Mouse (Mus musculus): ENCODE measurements around the gene Izumo1r.
"Not testable (repeated sequence)": the region's sequence is repeated elsewhere in the genome, so short reads cannot be mapped to it uniquely, and the experiment has no call there.

The Izumo1r gene

DNA sequence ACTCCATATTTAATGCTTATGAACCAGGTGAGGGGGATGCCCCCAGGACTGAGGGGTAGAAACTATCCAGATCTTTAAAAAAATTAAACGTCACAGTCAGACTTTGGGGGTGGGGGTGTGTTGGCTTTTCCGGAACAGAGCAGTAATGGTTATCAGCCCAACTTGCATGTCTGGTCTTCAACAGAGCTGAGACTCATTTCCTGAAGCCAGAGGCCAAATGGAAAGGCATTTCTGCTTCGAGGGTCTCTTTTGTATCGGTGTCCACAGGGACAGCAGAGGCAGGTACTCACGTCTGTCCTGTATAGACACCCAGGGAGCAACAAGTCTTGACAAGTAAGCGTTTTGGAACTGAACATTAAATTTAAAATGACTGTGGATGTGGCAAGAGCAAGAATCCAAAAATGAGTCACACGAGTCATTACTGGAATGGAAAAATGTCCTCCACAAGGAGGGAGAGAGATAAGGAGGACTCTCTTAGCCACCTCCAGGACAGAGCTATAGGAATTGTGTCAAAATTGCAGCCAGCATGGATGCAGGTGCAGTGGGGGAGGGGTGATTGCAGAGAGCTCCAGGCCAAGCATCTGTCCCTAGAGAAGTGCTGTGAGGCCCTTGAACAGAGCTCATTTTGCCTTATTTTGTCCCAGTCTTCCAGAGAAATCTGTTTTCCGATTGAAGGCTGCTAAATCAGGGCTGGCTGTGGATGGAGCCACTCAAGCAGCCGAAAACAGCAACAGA lies 1.2 kb upstream of the Izumo1r start:
- DNase-seq (ENCODE audit: low read depth, low spot score) = no peak

DNA sequence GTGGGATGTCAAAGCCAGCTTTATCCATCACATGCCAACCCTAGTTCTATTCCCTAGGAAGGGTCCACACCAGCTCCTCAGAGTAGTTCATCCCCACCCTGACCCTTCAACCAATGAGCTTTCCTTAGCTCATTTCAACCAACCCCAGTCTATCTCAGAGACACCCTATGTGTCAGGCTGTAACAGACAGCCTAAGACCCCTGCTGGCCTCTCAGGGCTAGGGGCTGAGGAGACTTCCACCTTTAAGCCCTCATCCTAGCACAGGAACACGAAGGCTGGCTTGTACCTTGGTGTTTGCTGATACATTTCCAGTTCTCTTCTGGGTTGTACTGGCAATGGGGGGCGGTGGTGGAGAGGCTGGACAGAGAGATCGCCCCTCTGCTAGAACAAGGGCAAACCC lies 743 bp downstream of the Izumo1r start:
- DNase-seq (ENCODE audit: low read depth, low spot score) = no peak

DNA sequence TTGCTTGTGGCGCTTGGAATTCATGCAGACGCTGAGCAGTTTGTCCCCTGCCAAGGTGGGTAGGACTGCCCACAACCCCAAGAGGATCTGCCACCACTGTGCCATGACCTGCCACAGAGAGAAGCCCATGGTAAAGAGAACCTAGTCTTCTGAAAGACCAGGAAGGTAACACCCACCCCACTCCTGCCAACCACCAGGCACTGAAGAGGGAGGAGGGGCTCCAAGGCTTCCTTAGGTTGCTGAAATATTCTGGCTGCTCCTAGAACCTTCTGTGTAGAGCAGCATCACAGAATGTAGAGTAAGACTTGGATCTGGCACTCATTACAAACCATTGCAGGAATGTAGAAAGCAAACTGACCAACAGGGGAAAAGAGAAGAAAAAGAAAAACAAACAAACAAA lies 1.3 kb downstream of the Izumo1r start:
- no peak for DNase-seq (ENCODE audit: low read depth, low spot score)

DNA sequence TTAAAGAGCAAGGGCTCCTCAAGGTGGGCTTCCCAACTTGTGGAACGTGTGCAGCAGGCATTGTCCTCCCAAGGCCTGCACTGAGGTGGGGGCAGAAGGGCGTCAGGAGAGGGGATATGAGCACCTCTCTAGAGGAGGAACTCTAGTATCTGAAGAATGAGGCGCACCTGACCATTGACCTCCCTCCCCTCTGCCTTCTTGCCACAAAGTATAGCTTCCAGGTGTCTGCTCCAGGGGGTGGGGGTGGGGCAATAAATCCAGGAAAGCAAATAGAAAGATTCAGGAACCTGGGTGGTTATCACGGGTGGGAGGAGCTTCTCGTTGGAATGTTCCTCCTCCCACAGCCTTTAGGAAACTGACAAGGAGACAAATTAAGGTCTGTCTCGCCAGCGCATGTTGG lies 2.0 kb downstream of the Izumo1r start:
- DNase-seq (ENCODE audit: low read depth, low spot score) = no peak

DNA sequence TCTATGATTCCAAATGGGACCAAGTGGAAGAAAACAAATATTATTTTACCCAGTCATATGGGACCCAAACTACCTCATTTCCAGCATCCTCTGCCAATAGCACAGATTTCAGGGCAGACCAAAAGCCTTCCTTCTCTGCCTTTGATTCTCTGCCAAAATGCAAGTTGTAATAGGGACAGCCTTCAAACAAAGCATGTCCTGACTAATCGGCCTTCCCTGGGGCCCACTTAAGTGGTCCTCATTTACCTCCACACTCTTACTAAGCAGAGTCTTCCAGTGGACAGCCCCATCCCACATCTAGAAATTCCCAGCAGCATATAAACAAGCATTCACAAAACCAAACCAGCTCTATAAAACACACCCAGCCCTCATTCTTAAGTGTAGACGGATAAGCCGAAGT lies 6.6 kb downstream of the Izumo1r start:
- no peak for DNase-seq (ENCODE audit: low read depth, low spot score)

DNA sequence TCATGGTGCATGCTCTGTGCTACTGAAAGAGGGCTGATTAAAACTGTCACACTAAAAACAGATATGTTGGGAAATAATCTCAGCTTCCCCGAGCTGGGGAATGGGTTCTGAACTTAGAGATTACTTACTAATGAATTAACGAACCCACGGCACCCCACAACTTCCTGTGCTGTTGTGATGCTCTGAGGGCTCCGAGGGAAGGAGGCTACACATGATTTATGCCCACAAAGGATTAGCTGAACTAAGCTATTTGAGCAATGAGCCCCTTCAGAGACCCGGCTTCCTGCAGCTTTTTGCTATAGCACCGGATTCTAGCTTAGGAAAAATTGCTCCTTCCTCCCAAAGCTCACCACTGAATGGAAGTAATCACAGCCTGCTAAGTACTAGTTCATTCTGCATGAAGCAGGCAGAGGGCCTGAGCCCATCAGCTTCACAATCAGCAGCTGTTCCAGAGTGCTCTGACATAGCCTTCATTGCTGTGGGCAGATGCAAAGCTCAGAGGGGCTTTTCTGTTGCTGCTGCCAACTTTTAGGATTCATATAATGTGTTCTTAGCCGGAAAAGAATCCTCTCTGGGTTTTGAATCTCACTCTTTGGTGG lies 8.4 kb downstream of the Izumo1r start:
- no peak for DNase-seq (ENCODE audit: low read depth, low spot score)

DNA sequence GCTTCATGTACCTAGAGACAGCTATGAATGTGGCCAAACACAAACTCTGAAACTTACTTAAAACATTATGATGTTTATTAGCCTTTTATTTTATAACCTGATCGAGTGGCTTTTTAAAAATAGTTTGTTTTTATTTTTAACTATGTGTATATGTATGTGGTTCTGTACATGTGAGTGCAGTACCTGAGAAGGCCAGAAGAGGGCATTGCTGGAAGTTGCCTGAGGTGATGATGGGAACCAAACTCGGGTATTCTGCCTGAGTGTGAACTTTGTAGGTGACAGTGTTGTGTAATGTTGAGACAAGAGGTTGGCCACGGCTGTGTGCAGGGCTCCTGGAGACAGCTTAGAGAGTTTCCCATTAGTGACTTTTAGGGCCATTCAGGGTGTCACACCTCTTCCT lies 9.1 kb downstream of the Izumo1r start:
- no peak for DNase-seq (ENCODE audit: low read depth, low spot score)

DNA sequence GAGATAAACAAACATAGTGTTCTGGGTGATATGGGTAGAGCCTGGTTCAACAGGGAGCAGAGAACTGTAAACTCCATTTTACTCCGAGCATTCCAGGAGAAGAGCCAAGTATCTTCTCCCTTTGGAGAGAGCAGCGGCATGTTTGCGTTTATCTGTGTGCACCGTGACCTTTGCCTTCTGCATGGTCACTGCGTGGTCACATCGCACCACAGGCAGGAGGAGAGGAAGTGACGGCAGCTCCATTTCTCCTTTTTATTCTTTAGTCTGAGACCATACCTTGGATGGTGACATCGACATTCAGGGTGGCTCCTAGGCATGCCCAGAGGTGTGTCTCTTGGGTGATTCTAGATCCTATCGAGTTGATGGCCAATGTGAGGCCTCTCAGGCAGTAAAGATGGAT lies 10.4 kb downstream of the Izumo1r start:
- DNase-seq (ENCODE audit: low read depth, low spot score) = no peak

DNA sequence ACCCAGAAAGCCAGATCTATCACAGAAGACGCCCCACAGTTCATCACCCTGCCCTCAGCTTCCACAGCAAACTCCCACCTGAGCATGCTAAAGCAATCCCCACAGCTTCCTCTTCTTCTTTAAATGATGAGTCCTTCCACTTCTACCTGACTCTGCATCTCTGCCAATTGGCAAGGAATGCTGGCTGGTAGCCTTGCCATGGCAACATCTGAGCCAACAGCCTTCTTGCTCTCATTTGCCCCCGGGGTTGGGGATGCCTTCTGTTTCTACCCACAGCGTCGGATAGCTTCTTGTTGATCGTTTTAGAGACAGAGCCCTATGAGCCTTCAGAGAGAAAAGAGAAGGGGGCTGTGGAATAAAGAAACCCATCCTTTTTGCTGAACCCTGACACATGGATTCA lies 11.9 kb downstream of the Izumo1r start:
- DNase-seq (ENCODE audit: low read depth, low spot score) = no peak

DNA sequence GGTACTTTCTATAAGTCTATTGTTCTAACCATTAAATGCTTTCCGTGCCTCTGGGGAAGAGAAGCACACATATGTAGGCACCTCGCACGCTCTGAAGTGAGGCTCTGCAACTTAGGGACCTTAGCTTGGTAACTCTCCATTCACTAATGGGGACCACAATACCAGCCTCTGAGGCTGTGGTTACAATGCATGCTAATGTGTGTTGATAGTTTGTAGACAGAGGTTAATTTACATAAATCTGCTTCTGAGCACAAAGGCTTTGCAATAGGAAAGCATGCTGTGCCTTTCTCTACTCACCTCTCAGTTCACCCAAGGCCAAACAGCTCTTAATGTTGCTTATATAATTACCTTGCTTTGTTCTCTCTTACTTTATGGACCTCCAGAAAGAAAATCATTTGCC lies 13.1 kb downstream of the Izumo1r start:
- no peak for DNase-seq (ENCODE audit: low read depth, low spot score)

DNA sequence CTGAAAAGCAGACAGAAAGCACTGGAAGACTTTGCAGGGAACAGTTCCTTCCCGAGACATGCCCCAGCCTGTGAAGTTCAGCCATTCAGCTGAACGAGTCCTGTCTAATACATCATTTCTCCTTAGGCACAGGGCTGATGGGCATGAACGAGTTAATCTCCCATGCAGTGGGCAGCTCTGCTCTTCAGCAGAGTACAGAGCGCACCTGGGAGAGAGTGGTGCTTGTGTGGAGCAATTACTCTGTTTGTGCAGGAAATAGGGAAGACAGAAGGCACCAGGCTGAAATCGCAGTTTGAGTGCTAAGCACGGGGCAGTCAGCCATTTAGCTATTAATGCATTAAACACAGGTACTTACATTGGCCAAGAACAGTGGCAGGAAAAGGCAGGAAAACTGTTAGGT lies 15.1 kb downstream of the Izumo1r start:
- DNase-seq (ENCODE audit: low read depth, low spot score) = no peak

DNA sequence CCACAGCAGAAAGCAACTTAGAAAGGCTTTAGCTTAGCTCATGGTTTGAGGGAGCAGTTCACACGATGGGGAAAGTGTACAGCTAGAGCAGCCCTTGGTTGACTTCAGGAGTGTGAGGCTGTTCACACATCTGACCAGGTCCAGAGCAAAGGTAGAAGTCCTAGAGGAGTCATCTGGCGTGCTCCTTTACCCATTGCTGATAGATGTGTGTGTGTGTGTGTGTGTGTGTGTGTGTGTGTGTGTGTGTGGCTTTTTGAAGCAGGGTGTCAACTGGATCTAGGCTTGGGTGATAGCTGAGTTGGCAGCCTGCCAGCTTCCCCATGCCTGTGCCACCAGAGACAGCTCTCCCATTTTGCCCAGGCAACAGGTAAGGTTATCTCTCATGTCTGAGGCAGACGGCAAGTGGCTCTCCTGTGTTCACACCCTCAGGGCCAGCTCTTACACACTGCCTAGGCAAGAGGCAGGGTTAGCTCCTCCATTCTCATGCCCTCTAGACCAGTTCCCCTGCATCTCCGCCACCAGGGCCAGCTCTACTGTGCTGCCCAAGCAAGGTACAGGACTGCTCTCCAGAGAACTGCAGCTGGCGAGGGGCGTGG lies 15.9 kb downstream of the Izumo1r start:
- DNase-seq (ENCODE audit: low read depth, low spot score) = no peak

DNA sequence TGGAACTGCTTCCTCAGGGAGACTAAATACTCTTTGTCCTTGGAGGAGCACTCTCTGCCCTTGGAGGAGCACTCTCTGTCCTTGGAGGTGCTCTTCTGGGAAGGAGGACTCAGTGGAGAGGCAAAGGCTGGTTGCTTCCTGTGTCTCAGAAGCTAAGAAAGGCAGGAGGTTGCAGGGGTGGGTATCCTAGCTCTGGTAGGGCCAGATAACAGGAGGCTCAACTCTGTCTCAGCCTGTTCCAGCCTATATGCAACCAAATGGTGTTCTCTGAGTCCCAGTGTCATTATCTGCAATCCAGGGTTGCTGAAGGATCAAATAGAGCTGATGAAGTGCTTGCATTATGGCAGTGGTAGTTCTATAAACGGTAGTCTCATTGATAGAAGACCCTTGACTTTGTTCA lies 17.8 kb downstream of the Izumo1r start:
- no peak for DNase-seq (ENCODE audit: low read depth, low spot score)

DNA sequence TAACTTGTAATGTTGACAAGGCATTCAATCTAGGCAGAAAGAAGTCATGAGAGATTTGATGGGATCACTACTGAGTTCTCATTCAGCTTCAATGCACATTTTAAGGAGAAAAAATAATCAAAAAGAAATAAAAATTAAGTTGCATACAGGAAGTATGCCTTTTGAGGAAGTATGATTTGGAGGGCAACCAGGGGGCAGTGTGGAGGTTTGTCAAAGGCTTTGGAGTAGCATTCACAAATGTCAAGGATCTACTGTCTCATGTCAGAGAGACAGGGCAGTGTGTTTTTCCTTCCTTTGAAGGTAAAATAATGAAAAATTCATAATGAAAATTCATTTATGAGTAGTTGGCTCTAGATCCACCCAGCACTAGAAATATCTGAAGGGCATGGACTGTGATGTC lies 18.6 kb downstream of the Izumo1r start:
- no peak for DNase-seq (ENCODE audit: low read depth, low spot score)

DNA sequence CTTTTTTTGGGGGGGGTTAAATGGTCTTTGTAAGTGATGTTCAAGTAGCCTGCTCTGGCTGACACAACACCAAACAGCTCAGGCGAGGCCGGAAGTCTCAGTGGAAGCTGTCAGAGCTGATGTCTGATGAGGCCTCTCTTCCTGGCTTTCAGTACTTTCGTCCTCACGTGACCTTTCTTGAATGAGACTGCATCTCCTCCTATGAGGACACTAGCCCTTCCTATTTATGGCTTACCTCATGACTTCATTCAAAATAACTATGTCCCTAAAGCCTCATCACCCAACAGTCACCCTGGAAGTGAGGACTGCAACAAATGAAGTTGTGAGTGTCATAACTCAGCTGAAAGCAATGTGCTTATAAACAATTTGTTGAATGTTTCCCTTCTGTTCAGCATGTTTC lies 19.1 kb downstream of the Izumo1r start:
- DNase-seq (ENCODE audit: low read depth, low spot score) = no peak

DNA sequence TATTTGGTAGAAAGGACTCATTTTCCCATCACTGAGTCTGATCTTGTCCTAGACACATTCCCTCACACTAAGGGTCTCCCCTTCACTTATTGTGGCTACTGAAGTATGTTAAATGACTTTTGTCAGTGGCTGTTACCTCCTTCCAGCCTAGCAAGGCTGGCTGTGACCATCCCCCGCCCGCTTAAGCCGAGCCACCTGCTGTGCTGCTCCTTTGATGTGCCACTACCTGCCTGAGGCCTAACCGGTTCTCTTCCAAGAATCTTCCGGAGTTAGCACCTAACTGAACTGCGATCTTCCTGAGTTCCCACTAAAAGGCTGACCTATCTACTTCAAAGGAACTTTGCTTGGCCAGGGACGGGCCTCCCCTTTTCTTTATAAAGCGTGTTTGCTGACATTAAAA lies 27.2 kb downstream of the Izumo1r start:
- DNase-seq (ENCODE audit: low read depth, low spot score) = not testable (repeated sequence)

DNA sequence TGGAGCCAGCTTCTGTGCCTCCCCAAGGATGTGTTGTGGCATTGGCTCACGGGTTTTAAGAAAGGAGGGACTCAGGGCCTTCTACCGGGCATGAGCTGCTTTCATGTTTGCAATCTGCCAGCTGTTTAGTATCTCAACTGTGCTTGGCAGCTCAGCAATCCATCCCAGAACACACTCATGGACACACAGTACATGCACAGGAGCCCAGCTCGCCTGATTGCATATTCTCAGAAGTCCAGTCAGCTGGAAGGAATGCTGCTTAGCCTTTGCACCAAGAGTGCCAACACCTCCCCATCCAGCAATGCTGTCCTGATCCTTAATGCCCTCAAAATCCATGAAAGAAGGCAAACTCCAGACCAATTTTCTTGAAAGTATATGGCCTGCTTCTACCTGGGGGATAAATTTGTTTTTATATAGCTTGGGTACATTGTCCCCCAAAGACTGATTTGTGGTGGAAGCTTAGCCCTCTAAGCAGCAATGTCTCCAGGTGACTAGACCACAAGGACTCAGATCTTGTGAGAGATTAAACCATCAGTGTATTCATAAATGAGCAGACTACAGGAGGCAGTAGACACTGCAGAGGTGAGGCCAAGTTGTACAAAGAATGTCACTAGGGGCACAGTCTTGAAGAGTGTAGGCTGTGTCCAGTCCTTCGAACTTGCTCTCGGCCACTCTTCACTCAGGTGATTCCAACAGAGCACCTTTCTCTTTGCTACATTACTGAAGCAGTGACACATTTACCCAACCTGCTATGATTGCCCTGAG lies 27.8 kb downstream of the Izumo1r start:
- no peak for DNase-seq (ENCODE audit: low read depth, low spot score)

DNA sequence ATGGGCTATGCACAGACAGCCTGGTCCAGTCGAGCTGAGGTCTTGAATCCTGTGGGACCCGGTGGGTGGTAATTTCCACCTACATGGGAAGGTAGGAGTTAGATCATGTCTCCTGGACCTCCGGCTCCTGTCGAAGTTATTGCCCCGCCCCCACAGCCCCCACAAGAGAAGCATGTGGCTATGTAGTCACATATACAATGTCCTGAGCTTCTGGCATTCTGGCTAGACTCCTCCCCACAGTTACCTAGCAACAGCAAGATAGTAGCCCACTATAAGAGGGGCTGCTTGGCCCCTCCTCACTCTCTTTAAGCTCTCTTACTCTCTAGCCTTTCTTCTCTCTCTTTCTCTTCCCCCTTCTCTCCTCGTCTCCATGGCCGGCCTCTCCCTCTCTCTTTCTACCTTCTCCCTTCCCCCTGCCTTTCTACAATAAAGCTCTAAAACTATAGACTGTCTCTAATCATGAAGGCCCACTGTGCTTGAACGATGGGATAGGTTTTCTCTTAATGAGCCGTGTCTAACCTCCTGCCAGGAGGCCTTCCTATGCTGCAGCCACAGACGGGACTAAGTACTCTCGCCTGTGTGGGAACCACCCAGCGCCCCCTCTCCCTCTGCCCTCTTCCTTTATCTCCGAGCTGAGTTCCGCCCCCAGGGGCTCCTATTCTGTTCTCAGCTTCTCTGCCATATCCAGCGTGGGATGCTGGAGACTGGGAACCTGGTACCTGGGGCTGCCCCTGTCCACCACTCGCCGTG lies 31.4 kb downstream of the Izumo1r start:
- DNase-seq (ENCODE audit: low read depth, low spot score) = no peak

DNA sequence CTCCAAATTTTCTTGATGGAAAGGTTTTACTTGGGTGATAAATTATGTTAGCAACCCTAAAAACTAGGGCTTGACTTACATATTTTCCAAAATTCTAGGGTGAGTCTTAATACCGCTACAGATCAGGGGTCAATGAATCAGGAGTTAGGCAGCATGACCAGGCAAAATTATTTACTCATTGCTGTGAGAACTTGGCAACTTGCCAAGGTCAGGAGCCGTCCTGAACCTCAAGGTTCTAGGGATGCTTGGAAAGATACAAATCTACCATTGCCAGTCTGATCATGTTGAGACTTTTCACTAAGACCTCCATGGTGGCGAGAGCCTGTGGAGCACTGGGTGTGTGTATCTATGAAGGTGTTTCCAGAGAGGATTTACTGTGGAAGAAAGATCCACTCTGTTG lies 32.2 kb downstream of the Izumo1r start:
- DNase-seq (ENCODE audit: low read depth, low spot score) = no peak

DNA sequence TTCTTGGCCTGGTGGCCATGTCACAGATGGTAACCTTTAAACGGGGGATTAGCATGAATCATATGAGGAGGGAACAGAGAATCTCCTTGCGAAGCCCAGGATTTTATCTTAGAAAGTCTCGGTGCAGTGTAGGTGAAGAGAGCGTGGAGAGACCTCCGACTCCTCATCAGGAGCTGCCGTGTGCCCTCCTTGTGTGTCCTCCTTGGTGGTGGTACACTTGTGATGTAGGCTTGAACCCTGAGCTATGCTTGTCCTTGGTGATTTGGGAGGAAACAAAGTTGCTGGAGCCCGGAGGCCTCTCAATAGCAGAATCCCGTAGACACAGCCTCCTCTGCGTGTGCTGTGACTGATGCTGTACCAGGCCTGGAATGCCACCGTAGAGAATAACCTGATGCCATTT lies 32.9 kb downstream of the Izumo1r start:
- no peak for DNase-seq (ENCODE audit: low read depth, low spot score)

DNA sequence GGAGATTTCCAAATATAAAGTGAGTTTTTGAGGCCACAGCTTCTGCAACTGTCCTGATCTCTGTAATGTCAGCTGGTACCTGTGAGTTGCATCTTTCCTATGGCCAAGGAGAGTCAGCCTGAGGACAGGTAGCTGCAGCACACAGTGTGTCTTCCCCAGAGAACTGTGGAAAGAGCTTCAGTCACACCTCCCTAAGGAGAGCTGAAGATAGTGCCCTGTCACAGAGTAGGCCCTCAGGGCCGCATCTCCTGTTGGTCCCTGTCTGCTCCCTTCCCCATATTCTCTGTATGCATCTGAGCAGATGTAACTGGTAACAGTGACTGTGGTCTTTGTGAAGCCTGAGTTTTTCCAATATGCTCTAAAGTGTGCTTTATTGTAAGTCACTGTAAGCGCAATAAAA lies 33.4 kb downstream of the Izumo1r start:
- DNase-seq (ENCODE audit: low read depth, low spot score) = no peak

DNA sequence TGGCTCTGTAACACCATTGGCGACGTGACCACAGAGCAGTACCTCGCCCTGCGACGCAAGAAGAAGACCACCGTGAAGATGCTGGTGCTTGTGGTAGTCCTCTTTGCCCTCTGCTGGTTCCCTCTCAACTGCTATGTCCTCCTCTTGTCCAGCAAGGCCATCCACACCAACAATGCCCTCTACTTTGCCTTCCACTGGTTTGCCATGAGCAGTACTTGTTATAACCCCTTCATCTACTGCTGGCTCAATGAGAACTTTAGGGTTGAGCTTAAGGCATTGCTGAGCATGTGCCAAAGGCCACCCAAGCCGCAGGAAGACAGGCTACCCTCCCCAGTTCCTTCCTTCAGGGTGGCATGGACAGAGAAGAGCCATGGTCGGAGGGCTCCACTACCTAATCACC lies 35.4 kb downstream of the Izumo1r start:
- no peak for DNase-seq (ENCODE audit: low read depth, low spot score)
